Mouse (Mus musculus) layer of hippocampus, adult 11-12 months (tissue): ENCODE results near the gene Tirap.
"Not testable (repeated sequence)": the region's sequence is repeated elsewhere in the genome, so short reads cannot be mapped to it uniquely, and the experiment has no call there.

Experiments used
- DNase-seq: peaks from one replicate; pipeline ENCODE4 v3.0.0; 2022; ENCODE audit warnings: low spot score

Gene Tirap

DNA sequence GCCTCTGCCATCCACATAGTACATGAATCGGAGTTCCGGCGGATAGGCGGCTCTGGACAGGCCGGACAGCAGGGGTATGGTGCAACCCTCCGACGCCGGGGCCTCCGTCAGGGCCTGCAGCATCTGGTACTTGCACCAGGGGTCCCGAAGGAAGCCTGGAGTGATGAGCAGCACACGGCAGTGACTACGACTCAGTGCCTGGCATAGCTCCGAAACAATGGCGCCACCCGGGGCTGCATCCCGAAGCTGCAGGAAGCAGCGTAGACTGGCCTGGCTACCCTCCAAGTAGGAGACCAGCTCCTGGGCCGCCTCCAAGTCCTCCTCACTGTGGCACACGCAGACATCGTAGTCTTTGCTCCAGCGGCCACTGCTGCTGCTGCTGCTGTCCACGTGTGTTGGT is 11.4 kb downstream of the Tirap start:
- peak; percentile 67 for DNase-seq

DNA sequence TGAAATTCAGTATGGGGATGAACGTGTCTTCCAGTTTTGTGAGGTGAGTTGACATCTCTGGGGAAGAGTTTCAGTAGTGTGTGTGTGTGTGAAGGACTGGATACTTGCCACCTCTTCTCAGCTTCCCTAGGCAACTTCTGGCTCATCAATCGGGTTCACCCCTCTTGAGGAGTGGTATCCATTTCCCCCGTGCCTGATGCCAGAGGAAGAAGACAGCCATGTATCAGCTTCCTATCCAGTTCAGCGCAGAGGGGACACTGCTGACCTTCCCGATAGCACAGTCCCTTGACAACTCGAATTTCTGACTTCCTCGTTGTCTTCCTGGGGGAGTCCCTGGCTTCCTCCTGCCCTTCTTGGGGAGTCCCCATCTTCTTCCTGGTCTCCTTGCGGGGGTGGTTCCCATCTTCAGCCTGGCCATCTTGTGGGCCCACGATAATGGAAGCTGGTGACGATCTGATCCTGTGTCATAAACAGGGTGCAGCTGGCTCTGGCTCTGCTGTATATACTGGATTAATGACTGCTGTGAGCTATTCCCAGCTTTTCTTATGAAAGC is 12.7 kb downstream of the Tirap start:
- no peak for DNase-seq

DNA sequence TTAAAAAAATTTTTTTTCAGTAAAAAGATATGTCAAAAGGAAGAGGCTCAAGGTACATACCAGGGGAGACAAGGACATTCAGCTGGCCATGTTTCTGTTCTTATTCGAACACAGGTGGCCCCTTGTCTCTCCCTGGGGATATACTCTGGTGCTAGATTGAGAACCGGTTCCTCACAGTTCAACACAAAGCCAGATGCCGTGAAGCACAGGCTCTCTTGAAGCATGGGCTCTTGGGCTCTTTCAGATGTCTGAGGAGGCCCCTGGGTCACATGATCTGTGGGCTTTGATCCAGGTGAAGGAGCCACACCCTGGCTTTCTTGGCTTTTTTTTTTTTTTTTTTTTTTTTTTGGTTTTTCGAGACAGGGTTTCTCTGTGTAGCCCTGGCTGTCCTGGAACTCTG is 13.7 kb downstream of the Tirap start:
- no peak for DNase-seq

DNA sequence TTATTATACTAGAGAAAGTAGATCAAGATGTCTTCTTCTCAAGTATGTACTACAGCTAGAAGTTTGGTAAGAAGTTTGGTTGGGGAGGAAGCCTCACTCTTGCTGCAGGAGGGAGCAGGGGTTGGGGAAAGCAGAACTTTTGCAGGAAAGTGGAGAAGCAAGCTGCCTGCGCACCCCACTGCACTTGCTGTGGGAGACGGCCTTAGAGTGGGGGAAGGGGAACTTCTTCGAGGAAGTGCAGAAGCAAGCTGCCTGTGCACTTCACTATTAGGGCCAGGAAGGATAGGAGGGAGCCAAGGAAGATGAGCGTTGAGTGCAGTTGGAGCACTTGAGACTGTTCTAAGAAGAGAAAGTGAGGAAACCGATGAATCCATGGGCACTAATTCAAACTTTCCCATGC is 16.7 kb downstream of the Tirap start:
- DNase-seq: no peak

DNA sequence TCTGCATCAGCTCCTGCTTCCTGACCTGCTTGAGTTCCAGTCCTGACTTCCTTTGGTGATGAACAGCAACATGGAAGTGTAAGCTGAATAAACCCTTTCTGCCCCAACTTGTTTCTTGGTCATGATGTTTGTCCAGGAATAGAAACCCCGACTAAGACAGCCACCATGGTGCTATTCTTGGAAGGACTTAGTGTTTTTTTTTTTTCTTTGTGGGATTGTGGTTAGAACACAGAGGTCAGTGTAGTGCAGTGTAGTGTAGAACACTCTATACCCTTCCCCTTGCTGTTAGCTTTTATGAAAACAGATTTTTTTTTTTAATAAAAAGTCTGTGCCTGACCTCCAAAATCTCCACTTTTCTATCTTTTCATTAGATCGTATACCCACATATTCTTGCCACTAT is 17.3 kb downstream of the Tirap start:
- DNase-seq: no peak

DNA sequence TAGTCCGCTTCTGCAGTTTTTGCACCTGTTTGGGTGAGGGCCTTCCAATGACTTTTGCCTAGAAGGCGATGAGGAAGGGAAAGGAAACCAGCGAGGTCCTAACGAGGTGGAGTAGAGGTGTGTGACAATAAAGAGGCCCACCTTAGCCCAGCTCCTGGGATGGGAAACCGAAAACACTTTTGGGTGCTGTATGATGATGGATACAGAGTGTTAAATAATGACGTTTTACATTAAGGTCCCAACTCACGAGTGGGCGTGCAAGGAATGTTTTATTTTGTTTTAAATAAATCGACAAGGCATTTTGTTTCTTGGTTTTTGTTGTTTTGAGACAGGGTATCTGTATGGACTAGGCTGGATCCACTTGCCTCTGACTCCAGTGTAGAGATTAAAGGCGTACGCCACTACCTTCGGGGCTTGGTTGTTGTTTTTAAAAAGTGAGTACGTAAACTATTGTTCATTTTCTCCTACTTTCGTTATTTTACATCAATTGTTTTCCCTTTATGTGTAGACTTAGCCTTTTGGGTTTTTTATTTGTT is 23.9 kb downstream of the Tirap start:
- DNase-seq: no peak

DNA sequence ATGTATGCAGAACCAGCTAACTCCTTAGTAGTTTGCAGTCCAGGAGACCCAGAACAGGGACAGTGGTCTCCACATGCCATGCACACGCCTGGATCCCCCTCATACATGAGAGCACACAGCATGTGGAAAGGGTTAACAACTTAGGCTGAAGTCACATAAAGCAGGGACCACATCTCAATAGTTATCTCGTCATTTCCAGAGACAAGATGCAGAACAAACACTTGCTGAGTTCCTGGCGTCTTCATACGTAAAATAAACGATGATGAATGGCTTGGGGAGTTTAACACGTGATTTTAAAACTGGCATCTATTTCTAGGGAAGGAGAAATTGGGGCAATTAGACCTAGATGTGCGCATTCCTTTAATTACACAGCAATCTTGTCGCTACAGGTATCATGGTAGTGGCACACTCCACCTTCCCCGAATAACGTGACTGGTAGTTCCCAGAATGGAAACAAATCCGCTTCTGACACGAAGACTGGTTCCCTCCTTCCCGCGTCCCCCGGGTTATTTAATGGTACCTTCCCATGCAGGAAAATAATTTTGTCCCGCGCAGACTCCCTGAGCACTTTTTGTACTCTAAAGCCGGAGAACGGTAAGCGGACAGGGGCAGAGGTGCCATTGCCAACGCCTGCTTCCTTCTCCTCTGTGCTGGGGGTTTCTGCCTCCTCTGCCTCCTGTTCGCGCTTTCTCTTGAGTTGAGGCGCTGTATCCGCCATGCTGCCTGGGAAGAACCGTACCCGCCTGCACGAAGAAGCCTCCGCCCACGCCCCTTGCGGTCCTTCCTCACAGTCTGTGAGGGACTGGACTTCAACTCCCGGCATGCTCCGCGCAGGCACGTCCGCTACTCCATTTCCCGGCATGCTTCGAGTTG is 24.6 kb downstream of the Tirap start, which contains the start of gene Dcps:
TSS of gene Dcps (minus strand) at position 811 of the 873 bp plus-strand sequence.
- peak; percentile 96 for DNase-seq

DNA sequence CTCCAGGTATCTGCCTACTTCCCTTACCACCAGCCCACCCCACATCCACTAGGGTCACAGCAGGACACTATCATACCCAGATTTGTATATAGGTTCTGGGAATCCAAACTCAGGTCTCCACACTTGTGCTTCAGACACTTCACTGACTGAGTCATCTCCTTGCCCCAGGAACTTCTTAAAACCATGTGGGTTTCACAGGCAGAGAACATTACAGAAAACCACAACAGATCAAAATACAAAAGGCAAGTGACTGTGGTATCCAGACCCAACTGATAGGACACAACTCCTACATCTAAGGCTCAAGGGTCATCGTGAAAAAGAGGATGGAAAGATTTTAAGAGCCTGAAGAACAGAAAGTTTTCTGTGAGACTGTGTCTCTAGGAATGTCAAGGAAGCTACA is 26.8 kb downstream of the Tirap start:
- no peak for DNase-seq

DNA sequence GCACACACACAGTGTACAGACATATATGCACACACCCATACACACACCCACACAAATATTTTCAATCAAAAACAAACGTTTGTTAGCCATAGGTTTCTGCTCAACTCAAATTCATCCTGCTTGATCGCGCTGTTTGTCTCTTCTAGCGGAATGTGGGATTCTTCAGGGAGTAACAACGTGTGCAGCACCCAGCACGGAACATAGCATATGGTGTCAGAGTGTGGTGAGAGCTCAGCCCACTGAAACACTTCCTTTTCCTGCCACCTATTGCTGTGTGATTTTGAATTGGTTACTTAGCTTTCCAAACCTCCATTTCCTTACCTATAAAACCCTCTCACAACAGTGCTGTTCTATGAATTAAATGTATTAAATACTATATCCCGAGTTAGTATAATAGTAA is 30.0 kb downstream of the Tirap start:
- no peak for DNase-seq

DNA sequence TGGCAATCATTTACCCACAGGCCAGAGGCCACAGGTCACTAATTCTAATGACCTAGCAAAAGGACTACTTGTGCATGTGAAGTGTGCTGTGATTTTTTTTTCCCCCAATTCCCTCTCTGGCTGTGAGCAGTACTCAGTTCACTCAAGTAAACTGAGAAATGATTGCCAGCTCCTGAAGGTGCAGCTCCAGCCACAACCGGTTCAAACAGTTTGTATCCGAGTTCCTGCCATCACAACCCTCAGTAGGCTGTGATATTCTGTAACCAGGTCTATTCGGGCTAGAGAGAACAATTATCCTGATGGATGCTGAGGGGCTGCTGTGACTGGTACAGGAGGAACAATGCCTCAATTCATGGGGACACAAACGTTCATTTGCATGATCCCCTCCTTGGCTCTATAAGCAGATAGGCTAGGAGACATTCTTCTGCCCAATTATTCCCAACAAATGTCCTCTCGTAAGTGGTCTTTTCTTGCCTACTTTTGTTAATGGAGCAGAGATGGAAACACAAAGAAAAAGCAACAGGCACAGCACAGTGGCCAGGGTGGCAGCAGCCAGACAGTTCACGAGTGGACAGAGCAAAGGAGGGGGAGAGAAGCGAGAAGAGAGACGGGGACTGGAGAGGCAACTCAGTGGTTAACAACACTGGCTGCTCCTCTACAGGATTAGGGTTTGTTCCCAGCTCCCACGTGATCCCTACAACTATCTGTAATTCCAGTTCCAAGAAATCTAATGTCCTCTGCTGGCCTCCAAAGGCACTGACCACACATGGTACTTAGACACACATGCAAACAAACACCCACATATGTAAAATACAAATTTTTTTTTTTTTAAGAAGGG is 33.1 kb downstream of the Tirap start:
- no peak for DNase-seq

DNA sequence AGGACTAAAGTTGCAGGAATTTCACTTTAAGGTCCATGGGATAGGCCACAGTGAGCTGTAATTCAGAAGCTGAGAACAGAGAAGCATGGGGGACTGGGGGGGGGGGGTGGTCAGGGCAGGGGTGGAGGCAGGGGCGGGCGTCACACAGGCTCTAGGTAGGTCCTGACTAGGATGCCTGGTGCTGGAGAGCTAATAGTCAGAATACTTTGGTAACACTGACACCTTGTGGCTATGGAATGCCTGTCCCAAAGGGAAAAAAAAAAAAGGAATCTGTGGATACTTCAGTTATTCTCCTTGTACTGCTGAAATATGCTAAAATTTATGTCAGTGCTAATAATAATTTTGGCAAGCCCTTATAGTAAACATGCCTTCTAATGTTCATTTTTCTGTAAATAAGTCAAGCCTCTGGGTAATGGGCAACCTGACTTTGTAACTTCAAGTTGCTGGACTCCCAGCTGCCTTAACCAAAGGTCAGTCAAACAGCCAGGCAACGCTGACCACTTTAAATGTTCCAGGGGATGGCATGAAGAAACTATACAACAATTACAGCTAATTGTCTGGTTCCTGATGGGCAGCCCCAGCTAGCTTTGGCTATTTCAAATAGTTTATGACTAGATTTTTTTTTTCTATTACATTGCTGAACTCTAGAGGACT is 33.8 kb downstream of the Tirap start:
- no peak for DNase-seq

DNA sequence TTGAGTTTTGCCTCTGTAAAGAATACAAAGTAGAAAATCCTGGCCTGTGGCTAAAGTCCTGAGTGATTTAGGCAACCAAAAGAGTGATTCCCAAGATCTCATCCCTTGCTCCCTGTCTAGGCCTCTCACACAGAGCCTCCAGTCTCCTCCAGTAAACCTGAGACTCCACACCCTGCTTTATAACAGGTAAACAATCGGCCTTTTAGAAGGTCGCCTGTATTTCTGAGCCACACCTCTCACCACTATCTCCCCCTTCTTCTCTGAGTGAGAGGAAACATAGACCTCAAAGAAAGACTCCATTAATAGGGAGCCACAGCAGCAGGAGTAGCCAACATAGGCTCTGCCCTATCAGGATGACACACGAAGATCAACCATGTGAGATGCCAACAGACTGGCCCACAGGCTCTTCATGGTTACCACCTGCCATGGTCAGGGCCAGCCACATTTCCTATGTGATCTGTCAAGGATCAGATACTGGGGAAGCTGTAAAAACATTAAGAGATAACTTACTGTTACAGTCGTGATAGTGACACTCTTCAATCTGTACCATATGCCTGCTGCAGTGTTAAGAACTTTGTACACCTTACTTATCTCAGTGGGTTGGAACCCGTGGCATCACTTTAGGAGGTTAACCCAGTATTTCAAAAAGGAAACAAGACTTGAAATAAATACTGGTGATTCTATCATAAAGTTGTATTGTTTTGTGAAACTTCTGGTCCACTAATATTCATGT is 35.8 kb downstream of the Tirap start:
- no peak for DNase-seq

DNA sequence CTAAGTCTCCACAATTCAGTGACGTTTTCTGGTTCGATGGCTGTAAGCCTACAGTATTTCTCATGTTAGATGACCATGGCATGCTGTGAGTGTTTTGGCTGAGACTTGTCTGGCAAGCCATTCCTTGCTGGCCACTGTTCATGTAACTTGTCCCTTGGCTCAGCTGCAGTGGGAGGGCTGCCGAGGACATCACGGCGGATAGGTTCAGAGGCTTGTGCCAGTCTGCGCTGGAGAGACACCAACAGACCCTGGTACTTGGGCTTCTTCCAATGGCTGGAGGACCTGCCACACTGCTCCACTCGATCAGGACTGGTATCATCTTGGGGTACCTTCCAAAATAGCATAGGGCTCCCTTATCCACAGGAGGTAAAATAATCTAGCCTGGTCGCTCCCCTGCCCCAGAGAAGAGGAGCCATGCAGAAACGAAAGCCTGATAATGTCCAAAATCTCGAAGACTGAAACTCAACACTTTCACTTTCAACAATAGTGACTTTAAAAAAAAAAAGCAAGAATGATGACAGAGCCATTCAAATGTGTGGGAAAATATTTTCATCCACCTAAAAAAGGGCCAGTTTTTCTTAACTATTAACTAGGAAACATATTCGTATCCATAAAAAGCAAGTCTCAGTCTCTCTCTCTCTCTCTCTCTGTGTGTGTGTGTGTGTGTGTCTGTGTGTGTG is 36.9 kb downstream of the Tirap start:
- DNase-seq: no peak

DNA sequence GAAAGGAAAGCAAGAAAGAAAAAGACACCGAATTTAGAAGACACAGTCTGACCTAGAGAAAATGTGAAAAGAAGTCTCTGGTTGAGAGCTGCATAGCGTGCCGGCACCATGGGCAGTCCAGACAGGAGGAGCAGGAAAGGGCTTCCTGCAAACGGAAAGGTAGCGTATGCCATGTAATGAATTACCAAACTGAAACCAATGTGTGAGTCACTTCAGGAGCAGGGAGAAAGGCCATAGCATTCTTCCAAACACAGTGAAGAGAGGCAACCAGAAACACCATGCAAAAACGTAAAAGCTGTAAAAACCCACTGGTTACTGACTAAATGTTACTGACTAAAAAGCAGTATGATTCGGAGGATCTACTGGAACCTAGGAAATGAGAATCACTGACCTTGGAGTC is 38.4 kb downstream of the Tirap start:
- DNase-seq: no peak

DNA sequence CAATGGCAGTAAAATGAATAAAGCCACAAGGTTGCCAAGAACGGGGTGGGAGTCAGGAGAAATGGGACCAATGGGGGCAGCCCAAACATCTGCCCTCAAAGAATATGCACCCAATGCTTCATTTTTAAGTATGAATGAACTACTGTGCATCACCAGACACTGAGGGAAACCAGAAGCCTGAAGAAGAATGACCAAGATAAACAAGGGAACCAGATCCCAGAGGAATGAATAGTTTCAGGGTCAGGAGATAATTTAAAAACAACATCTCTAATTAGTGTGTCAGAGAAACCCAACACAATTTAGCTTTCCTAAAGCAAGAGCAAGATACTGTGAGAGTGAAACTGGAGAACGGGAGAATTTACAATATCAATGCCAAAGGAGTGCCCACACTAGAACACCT is 39.4 kb downstream of the Tirap start:
- no peak for DNase-seq

DNA sequence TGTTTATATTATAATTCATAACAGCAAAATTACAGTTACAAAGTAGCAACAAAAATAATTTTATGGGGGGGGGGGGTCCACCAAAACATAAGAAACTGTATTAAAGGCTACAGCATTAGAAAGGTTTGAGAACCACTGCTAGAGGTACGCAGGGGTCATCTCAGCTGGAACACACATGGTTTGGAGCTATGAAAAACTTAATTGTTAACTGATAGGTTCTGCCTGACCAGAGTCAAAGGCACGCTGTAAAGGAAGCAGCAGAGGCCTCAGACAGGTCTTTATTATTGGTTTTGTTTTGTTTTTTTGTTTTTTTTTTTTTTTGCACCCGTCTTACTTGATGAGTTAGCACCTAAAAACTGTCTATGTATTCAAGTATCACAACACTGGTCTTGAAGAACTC is 41.6 kb downstream of the Tirap start:
- DNase-seq: no peak

DNA sequence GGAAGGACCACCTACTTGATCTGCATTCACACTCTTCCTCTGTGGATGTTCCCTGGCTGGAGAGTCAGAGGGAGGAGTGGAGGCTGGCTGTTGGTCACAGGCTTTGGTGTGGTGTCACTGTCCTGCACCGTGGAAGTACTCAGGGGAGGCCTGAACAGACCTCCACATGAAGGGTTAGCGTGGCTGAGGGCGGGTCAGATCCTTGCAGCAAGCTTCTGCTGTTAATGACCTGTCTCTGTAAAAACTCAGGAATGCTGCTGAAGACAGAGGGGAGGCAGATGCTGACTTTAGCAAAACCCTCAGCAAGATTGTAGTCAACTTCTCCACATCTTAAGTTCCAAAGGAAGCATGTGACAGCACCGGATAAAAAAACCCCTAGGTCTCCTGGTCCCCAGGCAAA is 43.2 kb downstream of the Tirap start:
- no peak for DNase-seq

DNA sequence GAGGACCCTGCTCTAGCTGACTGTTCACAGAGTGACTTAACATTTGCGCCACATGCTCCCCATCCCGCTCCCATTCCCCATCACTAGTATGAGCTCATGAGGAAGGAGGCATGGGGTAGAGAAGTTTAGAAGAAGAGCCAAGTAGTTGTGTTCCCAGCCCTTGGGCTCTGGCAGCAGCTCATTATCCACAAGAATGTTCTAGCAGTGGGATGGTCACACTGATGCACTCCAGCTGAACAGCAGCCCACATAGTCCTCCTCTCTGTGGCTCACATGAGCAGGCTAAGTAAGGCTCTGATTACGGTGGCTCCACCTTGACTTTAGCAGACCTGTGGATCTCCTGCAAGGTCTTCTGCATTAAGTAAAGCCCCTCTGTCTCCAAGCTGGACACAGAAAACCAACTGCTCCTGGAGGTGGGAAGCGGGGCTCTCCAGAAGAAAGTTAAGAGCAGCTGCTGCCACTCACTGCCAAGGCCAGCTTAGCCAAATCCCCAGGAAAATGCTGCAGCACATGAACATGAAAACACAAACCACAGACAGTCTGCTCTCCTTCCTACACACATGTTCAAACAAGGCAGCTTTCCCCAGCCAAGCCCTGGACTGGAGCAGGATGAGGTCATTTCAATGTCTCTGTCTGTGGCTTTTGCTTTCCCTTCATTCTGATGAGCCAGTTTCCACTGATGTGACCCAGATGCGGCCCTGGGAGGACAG is 43.9 kb downstream of the Tirap start:
- peak; percentile 35 for DNase-seq

DNA sequence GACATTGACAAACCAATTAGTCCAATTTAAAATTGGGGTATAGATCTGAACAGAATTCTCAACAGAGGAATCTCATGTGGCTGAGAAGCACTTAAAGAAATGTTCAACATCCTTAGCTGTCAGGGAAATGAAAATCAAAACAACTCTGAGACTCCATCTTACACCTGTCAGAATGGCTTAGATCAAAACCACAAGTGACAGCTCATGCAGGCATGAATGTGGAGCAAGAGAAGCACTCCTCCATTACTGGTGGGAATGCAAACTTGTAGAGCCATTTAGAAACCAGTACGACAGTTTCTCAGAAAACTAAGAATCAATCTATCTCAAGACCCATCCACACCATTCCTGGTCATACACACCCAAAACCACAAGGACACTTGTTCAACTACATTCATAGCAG is 47.2 kb downstream of the Tirap start:
- DNase-seq: no peak

DNA sequence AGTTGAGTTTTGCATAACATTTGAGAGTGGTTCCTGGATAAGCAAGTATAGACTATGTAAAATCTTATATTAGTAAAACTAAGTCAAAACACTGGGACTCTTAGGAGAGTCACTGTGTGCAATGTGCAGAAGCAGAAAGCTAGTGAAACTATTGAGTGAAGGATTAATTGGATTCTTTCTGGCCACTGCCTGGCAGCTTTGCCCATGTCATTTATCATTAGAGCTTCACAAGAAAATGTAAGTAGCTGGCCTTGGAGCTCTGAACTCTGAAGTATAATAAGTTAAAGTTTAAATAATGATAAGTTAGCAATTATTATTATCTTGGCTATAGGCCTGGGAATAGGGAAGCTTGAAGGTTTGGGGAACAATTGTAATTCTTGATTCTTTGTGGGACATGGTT is 51.3 kb downstream of the Tirap start:
- not testable (repeated sequence) for DNase-seq
